Mouse (Mus musculus): Measurements from ENCODE around the gene Mapk8ip3.

The Mapk8ip3 gene

DNA sequence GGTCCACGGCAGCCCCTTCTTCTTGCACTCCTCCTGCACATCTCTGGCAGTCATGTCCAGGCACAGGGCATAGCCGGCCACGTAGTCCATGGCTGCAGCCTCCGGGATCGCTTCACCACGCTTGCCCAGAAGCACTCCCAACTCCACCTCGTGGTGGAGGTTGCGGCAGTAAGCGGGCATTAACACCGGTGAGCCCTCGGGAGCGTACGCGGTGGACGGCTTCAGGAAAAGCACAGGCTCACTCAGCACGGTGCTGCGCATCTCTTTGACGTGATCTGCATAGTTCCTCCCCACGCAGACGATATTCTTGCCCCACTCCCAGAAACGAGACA, 87.1 kb downstream of the Mapk8ip3 start:
- DNase-seq (ENCODE audit: low spot score in 2 of 2) = no peak

DNA sequence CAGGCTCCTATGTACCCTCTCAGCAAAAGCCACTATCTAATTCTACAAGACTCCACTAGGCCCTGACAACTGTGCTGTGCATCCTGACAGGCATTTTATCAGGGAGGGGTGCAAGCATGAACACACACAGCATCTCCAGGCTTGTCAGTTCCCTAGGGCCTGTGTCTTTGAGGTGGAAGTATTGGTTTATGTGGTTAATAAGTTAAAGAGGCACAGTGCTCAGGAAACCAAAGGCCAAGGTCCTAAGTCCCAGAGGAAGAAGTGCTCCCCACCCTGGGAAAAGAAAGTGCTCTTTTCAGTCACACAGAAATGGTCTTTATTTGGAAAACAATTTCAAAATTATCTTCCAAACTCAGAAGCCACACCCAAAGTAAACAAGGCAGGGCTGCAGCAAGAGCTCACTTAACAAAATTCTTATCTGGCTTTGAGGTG, 88.2 kb downstream of the Mapk8ip3 start:
- no peak for DNase-seq (ENCODE audit: low spot score in 2 of 2)

DNA sequence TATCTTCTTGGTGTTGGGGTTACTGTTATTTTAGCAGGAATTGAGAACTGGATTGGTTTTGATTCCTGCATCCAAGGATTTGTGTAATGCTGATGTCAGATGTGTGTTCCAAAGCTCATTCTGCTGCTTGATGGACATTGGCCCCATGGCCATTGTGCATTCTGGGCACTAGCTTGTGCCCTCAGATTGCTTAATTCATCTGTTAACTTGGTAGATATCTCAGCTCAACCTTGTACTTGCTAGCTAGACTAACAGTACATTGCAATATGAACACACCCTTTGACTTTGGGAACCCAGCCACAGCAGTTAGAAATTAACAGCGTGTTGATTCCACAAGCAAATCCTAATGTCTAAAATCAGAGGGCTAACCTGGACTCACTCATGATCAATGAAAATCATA, 89.4 kb downstream of the Mapk8ip3 start:
- no peak for DNase-seq (ENCODE audit: low spot score in 2 of 2)

DNA sequence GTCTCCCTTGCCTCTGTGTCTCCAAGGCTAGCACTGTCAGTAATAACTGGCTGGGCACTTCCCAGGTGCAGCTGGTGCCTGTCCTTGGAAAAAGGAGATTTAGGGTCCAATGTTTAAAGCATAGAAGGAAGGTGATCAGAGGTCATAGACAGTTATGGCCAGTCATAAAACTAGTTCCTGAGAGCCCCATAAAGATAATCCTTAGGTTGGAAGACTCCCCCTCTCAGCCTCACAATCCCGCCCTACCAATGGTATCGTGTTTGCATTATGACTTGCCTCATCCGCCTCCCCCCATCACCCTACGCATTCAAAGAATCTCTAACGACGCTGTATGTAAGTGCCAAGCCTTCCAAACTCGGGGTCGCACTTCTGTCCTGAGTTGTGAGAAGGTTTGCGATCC, 92.3 kb downstream of the Mapk8ip3 start:
- no peak for DNase-seq (ENCODE audit: low spot score in 2 of 2)

DNA sequence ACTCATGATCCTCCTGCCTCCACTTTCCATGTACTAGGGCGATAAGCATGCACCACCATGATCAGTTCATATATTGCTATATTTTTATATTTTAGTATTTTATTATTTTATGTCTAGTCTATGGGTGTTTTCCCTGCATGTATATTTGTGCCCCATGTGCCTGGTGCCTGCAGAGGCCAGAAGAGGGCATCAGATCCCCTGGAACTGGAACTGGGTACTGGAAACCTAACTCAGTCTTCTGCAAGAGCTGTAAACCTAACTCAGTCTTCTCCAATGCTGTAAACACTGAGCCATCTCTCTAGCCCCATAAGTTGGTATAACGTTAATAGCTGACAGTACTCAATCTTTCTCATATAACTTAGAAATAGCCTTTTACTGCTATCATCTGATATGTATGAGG, 94.1 kb downstream of the Mapk8ip3 start:
- DNase-seq (ENCODE audit: low spot score in 2 of 2) = no peak

All from right cerebral cortex, adult 2 months (tissue).